Mouse (Mus musculus): ENCODE results near the gene Gli2.

The Gli2 gene

GRCm38 (mm10) chr1:118940269-118940840, 113.1 kb downstream of the Gli2 start:
- no peak for DNase-seq

GRCm38 (mm10) chr1:118938206-118938605, 115.2 kb downstream of the Gli2 start:
- DNase-seq = no peak

DNA sequence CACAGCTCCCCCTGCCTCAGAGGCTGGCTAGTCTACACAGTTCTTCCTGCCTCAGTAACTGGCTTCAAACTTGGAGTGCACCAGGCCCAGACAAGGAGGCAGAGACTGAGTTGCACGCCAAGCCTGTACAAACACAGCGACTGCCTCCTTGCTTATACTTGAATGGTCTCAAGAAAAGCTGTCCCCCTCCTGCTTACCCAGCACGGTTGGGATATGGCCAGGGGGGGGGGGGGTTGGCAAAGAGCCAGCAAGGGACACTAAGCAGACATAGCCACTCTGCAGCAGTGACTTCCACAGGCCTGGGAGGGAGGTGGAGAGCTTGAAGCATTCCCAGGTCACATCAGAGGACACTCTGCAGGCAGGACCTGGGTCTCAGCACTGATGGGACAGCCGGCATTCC, 117.3 kb downstream of the Gli2 start:
- DNase-seq = no peak

DNA sequence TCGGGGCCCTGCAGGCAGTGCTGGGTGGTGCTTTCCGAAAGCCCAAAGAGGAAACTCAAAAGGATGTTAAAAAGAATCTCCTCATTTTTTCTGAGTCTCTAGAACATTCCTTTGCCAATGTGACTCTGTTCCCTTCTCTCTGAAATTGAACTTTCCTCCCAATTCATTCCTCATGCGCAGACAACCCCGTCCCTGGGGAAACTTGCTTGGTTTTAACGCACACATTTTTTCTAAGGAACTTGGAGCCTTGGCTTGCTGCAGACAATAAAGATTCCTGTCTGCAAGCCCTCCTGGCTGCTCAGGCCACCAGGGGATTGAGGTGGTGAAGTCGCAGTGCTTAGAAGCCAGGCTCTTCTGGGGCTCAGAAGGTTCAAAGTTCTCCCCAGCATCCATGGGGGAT, 117.9 kb downstream of the Gli2 start:
- no peak for DNase-seq

GRCm38 (mm10) chr1:118932167-118932566, 121.3 kb downstream of the Gli2 start:
- no peak for DNase-seq

- DNase-seq = no peak
Measured at GRCm38 (mm10) chr1:118927543-118928354, 125.7 kb downstream of the Gli2 start.

DNA sequence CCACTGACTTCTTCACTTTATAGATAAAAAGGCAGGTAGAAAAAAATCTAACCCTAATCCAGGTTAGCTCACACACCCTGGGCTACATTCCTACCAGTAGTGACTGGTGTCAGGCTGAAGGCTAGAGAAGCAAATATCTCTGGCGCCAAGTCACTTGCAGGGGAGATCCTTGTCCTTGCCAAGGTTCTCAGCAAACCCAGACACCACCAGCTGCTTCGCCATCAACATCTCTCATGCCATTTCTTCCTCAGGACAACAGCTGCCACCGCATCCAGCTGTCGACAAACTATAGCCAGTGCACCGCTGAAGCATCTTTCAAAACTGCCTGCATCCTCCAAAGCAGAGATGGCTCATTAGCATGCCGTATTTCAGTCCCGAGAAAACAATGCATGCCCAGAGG, 126.9 kb downstream of the Gli2 start:
- DNase-seq = no peak

- DNase-seq = no peak
Measured at GRCm38 (mm10) chr1:118922189-118922588, 131.2 kb downstream of the Gli2 start.

DNA sequence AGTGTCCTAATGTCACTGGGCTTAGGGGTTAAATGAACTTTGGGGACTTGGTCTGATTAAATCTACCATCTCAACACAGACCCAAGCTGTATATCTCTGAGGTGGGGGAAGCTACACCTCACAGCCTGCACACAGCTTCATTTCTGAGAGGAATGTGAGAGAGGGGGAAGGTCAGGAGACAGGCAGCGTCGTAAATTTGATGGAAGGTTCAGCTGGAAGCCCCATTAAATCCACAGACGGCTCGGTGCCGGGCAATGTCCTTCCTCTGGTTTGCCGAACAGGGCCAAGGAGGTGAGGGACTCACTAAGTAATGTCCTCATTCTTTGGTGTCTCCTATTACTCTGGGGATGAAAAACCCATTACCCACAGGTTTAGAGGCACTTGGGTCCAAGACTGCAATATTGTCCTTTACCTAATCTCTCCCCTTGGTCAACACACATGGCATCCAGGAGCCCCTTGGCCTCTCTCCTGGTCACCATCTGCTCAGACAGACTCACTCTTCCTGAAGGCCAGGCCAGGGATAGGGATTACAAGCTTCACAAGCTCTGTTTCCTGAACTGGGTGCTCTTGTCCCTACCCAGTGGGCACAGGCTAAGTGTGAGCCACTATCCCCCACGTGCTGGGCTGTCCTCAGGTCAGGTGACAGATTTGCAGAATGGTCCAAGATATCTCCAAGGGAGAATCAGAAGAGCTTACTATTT, 135.7 kb downstream of the Gli2 start:
- DNase-seq = no peak

DNA sequence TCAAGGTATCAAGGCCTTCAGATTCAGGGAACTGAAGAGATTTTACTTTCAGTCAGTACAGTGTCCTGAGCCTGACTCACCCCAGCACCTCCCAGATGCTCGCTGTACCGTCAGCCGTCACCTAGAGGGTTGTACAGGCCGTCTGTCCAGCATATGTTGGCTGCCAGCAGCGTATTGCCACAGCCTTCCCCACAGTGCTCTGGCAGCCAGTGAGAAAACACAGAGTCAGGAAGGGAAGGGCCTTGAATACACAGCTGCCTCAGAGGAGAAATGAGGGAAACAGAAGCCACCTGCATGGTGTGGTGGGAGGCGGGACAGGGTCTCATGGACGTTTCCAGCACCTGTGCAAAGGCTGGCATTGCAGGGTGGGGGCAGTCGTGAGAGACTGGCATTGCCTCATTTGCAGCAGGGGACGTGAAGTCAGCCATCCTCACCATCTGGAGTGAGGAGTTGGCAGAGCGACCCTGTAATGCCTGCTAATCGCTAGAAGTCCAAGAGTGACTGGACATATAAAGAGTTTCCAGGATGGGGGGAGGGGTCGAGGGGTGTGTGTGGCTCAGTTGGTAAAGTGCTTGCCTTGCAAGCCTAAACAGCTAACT, 136.8 kb downstream of the Gli2 start:
- no peak for DNase-seq

DNA sequence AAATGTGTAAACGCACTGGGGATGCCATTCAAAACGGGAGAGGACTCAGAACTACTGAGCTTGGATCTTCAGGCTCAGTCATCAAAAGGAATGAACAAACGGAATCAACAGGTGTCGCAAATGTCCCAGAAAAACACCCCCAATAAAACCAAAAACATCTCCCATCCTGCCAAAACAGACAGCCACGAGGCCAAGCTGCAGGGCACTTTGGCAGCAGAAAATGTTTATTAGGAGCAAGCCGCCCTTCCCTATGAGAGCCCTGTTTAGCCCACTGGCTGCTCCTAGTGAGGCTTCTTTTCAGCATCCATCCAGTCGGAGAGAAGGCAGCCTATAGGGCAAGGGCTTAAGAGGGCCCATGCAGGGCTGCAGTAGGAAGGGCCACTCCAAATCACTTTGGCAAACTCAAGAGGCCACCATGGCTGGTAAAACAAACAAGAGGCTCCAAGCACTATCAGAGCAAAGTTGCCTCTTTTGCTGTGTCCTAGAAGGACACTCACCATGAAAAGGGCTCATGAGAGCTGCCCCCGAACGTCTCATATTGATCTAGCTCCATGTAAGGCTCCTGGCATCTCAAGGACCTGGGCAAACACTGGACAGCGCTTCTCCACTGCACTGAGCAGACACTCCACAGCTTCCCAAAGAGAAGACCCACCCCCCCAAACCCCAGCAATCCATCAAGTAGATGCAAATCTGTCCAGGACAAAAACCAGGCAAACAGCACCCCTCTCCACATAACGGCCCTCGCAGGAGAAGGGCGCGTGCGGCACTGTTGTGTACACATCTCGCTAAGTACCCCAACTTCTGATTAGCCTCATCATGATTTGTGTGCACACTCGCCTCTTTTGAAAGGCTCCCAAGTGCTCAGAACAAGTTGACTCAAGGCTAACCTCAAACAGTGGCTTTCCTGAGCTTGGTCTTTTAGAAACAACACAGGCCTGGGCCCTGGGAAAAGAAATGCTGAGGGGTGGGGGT, 139.7 kb downstream of the Gli2 start:
- DNase-seq = no peak

DNA sequence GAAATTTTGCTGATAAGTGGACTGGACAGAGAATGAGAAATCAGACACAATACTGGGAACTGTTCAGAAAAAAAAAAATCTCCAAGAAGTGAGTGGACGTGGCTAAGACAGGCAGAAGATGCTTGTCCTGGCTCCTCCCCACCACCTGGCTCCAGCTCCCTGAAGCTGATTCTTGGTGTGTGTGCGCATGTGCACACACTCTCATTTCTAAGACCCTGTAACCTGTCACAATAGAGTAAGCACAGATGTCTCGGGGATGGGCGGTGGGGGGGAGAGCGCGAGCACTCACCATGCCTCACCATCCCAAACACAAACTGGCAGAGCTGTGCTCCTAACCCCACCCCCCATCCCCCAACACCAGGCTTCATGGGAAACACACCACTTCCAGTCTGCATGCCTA, 140.5 kb downstream of the Gli2 start:
- no peak for DNase-seq

- DNase-seq = no peak
Measured at GRCm38 (mm10) chr1:118911427-118911727, 142.0 kb downstream of the Gli2 start.

- no peak for DNase-seq
Measured at GRCm38 (mm10) chr1:118910693-118911426, 142.6 kb downstream of the Gli2 start.

GRCm38 (mm10) chr1:118909051-118909450, 144.4 kb downstream of the Gli2 start:
- DNase-seq = no peak

GRCm38 (mm10) chr1:118907574-118907973, 145.8 kb downstream of the Gli2 start:
- no peak for DNase-seq

- no peak for DNase-seq
Measured at GRCm38 (mm10) chr1:118905319-118905718, 148.1 kb downstream of the Gli2 start.

DNA sequence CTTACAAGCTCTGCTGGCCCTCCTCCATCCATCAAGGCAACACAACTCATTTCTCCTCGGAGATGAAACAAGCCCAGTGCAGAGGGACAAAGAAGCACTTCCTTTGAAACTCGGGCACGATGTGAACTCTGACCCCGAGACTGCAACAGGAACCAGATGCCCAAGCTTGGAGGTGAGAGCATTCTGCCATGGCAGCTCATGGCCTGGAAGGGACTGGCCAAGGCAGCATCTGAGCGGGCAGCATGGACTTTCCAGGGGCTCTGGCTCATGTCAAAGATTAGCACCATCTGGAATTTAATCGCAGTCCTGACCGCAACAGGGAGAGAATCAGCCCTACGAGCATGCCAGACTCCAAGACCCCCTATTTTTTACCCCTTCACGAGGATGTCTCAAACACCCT, 148.5 kb downstream of the Gli2 start:
- DNase-seq = no peak

- DNase-seq = no peak
Measured at GRCm38 (mm10) chr1:118904431-118904830, 149.0 kb downstream of the Gli2 start.

- DNase-seq = no peak
Measured at GRCm38 (mm10) chr1:118903742-118904141, 149.7 kb downstream of the Gli2 start.

DNA sequence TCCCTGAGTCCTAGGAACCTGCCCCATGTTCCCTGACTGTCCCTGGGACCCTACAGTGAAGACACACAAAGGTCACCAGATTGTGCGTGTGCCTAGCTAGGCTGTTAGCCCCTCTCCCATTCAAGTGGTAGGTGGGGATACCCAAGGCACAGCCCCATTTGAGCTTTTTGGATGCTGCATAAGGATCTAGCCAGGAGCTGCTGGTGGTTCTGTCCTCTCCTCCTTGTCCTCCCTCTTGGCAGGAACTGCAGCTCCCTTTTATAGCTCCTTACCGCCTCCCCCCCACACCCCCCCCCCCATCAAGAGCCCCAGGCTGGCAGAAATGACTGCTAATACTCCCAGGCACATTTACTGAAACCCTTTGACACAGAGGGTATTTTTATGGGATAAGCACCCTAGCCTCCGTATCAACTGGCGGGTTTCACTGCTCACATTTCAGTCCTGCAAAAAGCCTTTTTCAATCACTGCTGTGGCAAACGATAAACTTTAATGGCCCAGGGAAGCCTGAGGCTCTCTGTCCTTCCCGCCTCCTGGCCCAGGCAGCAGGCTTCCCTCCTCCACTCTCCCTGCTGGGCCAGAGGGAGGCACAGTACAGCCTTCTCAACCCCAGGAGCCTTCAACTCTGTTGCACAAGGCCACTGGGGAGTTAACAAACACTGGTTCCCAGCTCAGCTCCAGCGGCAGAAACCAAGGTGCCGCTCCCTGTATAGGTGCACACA, 151.4 kb downstream of the Gli2 start:
- no peak for DNase-seq
